Mouse (Mus musculus) T-helper 17 cell (primary cell): Measurements from ENCODE around the gene Eml6.

Experiments used
- in situ Hi-C, 2 experiments: fragments of 300-600 bp; cut with MboI, MseI; formaldehyde crosslinking; loops; 1 replicate in 1 of 2; 2 replicates in 1 of 2; pipeline ENCODE4 v1.15.1; 2025; ENCODE audit warnings: high pct_unique_total_duplicates in 2 of 2

The Eml6 gene

GRCm38 (mm10) chr11:29705263-29705662, 320.6 kb downstream of the Eml6 start:
- in situ Hi-C loops: loop anchor here in 1 of 2 experiments (25.0 kb wide), 1 partner anchor 568 kb away; the partner anchor contains the start of gene Pnpt1

- in situ Hi-C loops: loop anchor here in 1 of 2 experiments (25.0 kb wide), 1 partner anchor 565 kb away; the partner anchor contains the start of gene Pnpt1
Observed at GRCm38 (mm10) chr11:29702721-29703120, 323.1 kb downstream of the Eml6 start.

GRCm38 (mm10) chr11:29694754-29695153, 331.1 kb downstream of the Eml6 start:
- in situ Hi-C loops: loop anchor here (5.0 to 10.0 kb wide), 2 partner anchors 147 to 150 kb away; partner anchors contain the start of genes Clhc1 (in 2 of the 2) and Rps27a (in 2 of the 2)

- in situ Hi-C loops: loop anchor here (5.0 to 10.0 kb wide), 2 partner anchors 146 to 149 kb away; partner anchors contain the start of genes Clhc1 (in 2 of the 2) and Rps27a (in 2 of the 2)
Observed at GRCm38 (mm10) chr11:29693576-29694410, 332.0 kb downstream of the Eml6 start.
